25 mouse cellular contexts compared by ENCODE assay signal in genomic region chr3:18751660-18752259, GRCm38 (mm10).
"Had no signal": no experiment of that assay in that cellular context is flagged by ENCODE, and none has a peak within 500 bp of the region (broad histone marks: within the 10 kb centered on the region; RNA-seq: fewer than 3 reads in every experiment).

No protein-coding gene starts in this region.

- H3K4me1 ChIP-seq: heart, embryonic 13.5 days; heart, embryonic 15.5 days; hindbrain, embryonic 13.5 days; hindbrain, embryonic 15.5 days; kidney, embryonic 15.5 days; limb, embryonic 13.5 days; limb, embryonic 15.5 days had no signal

- H3K27ac ChIP-seq: heart, adult 2 months; heart, embryonic 13.5 days; heart, embryonic 15.5 days; hindbrain, embryonic 13.5 days; hindbrain, embryonic 15.5 days; hindbrain, postnatal 0 days; kidney, embryonic 15.5 days; kidney, postnatal 0 days; layer of hippocampus, adult 2 months; limb, embryonic 13.5 days; limb, embryonic 15.5 days had no signal

- DNase-seq: gastrocnemius, postnatal 14 days; gastrocnemius, postnatal 36 days; heart, adult 2 months; heart, postnatal 14 days; heart, postnatal 36 days; kidney, adult 11 months; kidney, adult 2 months; kidney, adult 9 months; kidney, postnatal 25 days; kidney, postnatal 4 days; layer of hippocampus, adult 9-11 months; layer of hippocampus, postnatal 36 days; left cerebral cortex, postnatal 4 days had no signal

- H3K36me3 ChIP-seq: heart, embryonic 13.5 days; heart, embryonic 15.5 days; hindbrain, embryonic 13.5 days; hindbrain, embryonic 15.5 days; kidney, embryonic 15.5 days; limb, embryonic 13.5 days; limb, embryonic 15.5 days had no signal

- H3K4me3 ChIP-seq: heart, adult 2 months; heart, embryonic 13.5 days; heart, embryonic 15.5 days; hindbrain, embryonic 13.5 days; hindbrain, embryonic 15.5 days; kidney, embryonic 15.5 days; layer of hippocampus, adult 2 months; limb, embryonic 13.5 days; limb, embryonic 15.5 days had no signal

- H3K9me3 ChIP-seq: heart, embryonic 13.5 days; heart, embryonic 15.5 days; hindbrain, embryonic 13.5 days; hindbrain, embryonic 15.5 days; kidney, embryonic 15.5 days; limb, embryonic 13.5 days; limb, embryonic 15.5 days had no signal

- H3K9ac ChIP-seq: heart, embryonic 13.5 days; heart, embryonic 15.5 days; hindbrain, embryonic 13.5 days; hindbrain, embryonic 15.5 days; kidney, embryonic 15.5 days; limb, embryonic 13.5 days; limb, embryonic 15.5 days had no signal

- H3K27me3 ChIP-seq: heart, embryonic 13.5 days; heart, embryonic 15.5 days; hindbrain, embryonic 13.5 days; hindbrain, embryonic 15.5 days; kidney, embryonic 15.5 days; limb, embryonic 13.5 days; limb, embryonic 15.5 days had no signal

- ATAC-seq: hindbrain, postnatal 0 days; intestine, embryonic 16.5 days had no signal

- H3K4me2 ChIP-seq: heart, embryonic 11.5 days; heart, embryonic 13.5 days; heart, embryonic 15.5 days; hindbrain, embryonic 13.5 days; hindbrain, embryonic 15.5 days; kidney, embryonic 15.5 days; limb, embryonic 13.5 days; limb, embryonic 15.5 days had no signal
